Mouse (Mus musculus): ENCODE results near the gene Zg16.
"Not testable (repeated sequence)": the region's sequence is repeated elsewhere in the genome, so short reads cannot be mapped to it uniquely, and the experiment has no call there.

Zg16 gene

DNA sequence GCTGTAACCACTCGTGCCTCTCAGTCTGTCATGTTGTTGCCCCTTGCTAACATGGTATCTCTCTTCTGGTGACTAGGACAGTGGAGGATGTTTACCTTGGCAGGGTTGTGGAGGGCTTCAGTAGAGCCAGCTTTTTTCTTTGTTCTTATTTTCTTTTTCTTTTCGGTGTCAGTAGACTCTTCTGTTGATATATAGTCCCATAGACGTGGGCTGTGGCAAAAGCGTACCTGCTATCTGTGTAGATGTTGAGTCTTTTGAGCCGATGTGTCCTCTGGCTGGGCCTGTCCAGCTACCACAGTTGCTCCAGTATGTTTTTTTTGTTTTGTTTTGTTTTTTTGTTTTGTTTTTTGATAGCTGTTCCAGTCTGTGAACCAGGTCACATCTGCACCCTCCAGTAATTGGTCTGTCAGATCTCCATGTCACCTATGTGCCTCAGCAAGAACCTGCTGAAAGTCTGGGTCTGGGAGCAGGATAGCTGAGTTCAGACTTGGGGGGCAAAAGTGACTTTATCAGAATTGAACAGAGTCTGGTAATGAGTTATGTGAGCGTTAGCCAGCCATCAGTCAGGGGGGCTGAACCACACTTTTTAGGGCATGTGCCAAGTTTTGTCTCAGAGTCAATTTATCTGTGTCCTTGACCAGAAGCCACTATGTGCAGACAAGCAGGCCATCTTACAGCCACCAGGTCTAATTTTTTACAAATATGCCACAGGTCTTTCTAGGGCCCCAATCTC lies at the start of gene Zg16:
TSS of gene Zg16 (minus strand) at position 51 of the 733 bp plus-strand sequence.
- DNase-seq, result not testable (repeated sequence)

DNA sequence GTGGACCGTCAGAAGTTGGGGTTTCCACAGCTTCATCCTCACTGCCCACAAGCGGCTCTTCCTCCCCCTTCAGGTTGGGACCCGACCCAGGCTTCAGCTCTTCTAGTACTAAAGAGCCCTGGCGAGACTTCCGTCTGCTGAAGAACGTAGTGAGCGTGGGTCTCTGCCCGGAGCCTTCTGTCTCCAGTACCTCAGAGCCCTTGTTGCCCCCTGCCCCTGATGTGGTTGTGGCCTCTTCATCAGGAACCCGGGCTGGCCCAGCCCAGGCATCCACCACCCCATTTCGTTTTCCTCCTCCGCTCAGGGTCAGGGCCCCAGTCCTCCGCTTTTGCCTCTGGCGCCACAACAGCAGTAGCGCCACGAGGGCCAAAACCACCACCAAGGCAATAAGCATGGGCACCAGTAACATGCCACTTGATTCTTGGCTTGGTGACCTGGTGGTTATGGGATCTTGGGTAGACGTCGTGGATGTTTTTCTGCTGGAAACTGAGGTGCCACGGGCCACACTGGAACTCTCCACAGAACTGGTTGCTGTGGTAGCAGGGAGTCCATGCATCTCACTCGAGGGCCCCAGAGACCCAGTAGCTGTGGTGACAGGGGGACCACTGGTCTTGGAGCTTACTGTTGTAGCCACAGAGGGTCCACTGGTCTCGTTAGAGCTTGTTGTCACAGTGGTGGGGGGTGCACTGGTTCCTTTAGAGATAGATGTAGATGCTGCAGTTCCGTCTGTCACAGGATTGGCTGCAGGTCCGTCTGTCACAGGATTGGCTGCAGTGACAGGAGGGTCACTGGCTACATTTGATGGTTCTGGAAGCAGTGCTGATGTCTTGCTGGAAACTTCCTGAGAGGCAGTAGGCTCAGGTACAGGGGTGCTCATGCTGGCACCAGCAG lies 49.3 kb upstream of the Zg16 start:
- DNase-seq, result no peak

DNA sequence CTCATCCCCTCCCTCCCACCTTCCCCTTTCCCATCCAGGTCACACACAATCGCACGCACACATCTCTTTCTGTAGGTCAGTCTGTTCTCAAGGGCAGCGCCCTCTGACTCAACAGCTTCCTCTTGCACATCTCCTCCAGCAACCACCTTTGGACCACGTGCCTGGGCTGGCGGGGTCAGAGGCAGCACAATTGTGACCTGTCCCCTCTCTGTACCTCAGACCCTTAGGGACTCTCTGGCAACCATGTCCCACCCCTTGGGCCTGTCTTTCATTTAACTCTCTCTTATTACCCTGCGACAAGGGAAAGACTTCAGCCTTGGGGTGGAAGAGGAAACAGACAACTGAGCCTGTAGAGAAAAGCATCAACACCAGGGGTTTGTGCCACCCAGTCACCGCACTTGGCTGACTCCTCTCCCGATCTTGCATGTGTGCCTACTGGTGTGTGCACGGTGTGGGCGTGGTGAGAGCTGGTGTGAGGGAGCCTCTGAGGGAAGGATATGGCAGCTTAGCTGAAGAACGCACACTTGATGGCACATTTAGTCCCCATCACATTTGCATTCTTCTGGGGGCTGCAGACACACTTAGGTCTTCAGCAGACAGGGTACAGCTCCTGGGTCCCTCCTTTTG lies 47.8 kb upstream of the Zg16 start:
- DNase-seq, result peak; percentile 36

DNA sequence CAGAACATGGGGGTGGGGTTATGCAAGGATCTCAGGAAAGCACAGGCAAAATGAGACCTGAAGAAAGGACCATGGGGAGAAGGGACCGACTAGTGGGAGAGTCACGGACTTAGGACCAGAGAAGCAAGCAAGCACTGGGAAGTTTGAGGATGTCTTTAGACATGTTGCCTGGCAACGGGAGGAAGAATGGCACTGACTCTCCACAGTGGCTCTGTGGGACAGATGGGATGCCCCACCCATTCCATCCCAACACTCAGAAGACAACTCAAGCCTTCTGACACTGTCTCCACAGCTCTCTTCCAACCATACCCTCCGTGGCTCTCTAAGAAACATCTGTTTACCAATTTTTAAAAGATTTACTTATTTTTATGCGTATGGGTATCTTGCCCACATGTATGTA lies 46.0 kb upstream of the Zg16 start:
- DNase-seq, result no peak

DNA sequence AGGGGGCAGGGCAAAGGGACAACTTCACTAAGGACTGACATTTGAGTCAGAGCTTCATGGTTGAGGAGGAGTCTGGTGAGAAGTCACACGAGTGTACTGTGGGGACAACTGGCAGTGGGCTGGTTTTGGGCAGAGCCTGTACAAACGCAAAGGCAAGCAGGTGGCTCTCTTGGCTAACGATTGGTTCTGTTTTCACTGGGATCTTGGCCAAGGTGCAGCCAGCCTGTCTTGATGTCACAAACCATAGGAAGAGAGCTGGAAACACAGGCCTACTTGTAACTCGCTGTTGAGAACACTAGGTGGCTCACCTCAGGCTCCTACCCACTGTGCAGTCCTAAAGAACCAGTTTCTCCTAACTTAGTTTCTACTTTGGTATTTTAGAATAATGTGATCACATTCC lies 42.5 kb upstream of the Zg16 start:
- no peak for DNase-seq

DNA sequence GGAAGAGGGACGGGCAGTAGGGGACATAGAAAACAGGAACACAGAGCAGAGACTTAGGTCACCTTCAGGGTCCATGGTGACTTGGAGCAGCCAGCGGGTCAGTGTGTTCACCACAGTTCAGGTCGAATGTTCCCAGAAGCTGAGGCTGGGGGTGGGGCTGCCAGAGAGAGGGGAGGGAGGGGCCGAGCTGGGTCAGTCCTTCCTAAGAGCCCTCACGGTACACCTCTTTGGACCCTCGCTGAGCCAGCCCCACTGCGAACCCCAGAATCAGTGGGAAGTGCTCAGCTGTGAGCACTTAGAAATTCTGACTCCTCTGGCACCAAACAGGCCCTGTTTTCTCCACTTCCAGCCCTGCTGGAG lies 34.8 kb upstream of the Zg16 start, which contains the start of gene Qprt:
TSS of gene Qprt (minus strand) at position 316 of the 360 bp plus-strand sequence.
- peak; percentile 49 for DNase-seq

DNA sequence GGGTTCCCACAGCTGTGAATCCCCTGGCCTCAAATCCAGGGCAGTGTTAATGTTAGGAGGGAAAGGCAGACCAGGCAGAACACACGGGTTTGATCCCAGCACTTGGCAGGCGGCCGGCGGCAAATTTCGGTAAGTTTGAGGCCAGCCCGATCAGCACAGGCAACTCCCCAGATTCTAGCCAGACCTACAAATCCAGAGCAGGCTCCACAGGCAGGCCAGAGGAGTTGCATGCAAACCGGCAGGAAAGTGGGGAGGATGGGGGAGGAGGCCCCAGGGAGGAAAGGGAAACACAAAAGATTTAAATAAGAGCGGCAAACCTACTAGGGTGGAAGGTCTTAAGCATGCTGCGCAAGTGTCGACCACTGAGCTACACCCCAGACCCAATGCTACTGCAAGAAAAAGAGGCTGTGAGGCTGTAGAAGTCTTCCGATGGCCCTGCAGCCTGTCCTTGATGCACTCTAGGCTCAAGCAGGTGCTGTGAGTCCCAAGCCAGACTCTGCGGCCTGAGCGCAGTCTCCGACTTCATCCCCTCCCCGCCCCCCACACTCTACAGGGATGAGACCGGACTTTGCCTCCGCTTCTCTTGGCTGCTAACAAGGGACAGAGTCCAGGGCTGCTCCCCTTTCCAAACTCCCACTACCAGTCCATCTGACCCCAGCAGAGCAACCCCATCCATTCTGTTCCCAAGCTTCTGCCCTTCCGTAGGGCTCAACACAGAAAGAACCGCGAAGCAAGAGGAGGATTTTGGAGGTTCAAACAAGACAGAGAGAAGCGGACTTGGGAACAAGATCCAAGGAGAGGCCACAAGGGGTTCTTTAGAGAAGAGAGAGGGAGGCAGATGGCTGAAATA lies 34.2 kb upstream of the Zg16 start:
- DNase-seq, result peak; percentile 59

DNA sequence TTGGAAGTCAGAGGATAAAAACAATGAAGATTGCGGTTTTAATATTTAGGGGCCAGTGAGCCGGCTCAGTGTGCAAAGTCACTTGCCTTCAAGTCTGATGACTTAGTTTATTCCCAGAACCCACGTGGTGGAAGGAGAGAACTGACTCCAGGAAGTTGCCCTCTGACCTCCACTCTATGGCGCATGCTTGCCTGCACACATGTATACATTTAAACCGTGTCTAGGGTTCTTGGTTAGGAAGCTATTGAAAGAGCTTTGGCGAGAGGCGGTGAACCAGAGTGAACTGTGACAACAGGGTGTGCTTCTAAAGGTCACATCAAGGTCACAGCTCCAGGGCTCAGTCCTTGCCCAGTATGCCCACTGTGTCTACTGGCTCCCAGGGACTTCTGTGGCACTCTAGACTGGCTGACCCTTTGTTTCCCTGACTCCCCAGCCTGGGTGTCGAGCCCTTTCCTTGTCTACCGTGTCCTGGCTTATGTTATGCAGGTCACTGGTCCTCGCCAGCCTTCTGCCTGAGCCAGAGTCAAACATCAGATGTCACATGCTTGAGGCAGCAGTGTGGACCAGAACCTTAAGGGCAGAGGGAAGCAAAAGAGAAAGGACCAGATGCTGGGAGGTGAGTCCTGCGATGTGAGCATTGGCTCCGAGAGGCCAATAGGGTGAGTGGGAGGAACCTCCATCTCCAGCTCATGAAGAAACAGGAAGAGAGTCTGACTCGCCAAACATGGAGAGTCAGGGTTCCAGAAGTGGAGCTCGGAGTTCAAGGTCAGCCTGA lies 31.7 kb upstream of the Zg16 start:
- DNase-seq, result no peak

DNA sequence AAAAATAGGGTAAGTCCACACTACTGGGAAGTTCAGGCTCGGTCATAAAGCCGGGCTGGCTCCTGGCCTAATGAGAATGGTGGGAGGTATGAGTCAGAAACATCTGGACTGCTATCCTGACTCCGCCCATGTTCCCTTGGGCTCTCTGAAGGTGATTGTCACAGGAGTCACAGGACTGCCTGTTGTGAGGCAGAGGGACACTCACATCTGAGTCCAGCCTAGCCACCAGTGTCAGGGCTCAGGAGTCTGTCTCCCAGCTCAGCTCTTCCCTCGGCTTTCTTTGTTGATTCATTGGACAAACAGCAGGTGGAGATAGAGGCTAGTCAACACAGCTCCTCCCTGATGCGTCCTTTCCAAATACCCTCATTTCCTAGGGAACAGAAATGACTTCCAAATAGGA lies 30.8 kb upstream of the Zg16 start:
- no peak for DNase-seq

DNA sequence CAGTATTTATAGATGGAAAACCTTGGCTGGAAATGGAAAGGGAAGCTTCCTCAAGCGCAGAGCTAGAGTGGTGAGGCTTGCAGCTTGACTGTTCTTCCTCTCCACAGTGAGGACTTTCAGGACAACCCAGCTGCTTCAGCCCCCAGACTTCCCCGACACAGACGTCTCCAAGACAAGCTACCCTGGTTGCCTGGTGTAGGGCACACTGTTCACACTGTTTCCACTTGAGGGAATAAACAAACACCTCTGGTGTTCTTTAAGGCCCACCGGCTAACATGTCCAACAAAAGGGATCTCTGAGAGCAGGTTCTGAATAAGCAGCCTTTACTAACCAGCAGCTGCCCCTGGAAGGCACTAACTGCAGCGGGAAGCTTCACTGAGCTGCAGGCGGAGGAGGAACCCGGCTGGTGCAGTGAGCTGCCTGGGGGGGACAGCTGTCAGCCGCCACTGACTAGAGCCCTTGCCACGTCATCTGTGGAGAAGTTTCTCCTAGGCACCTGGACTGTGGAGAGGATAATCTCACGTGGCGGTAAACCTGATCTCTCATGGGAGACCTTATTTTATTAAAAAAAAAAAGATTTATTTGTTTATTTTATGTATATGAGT lies 29.3 kb upstream of the Zg16 start:
- no peak for DNase-seq

DNA sequence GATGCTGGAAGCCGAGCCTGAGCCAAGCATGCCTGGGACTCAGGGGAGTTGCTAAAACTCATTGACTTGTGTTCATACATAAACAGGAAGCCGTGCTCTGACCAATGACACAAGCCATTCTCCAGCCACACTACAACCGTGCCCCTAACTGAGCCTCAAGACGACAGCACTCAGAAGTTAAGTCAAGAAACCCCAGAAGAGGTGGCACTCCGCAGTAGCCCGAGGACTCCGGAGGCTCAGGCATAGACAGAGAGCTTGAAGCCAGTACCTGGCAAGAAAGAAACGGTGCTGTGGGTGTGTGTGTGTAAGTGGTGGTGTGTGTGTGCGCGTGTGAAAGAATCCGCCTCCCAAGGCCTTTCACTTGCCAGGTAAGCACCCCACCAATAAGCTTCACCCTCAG lies 27.8 kb upstream of the Zg16 start:
- DNase-seq, result no peak

DNA sequence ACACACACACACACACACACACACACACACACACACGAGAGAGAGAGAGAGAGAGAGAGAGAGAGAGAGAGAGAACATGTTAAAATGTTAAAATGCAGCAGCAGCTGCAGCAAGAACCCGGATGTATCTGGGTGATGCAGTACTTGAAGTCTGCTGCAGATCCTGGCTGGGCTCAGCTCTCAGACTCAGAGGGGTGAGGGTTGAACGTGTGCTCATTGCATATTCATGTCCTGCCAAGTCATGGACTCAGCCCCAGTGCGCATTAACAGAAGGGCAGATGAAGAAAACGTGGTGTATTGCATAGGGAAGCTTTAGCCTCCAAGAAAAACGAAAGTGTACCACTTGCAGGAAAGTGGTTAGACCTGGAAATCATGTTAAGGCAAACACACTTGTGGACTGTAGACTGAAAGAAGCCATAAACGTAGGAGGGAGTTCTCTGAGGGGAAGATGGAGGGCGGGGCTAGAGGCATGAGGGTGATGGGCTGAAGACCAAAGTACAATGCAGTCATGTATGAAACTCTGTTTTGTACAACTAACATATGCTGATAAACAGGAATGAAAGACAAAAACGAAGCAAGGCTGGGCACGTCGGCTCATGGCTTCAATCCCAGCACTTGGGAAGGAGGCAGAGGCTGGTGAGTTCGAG lies 26.6 kb upstream of the Zg16 start:
- DNase-seq, result no peak

DNA sequence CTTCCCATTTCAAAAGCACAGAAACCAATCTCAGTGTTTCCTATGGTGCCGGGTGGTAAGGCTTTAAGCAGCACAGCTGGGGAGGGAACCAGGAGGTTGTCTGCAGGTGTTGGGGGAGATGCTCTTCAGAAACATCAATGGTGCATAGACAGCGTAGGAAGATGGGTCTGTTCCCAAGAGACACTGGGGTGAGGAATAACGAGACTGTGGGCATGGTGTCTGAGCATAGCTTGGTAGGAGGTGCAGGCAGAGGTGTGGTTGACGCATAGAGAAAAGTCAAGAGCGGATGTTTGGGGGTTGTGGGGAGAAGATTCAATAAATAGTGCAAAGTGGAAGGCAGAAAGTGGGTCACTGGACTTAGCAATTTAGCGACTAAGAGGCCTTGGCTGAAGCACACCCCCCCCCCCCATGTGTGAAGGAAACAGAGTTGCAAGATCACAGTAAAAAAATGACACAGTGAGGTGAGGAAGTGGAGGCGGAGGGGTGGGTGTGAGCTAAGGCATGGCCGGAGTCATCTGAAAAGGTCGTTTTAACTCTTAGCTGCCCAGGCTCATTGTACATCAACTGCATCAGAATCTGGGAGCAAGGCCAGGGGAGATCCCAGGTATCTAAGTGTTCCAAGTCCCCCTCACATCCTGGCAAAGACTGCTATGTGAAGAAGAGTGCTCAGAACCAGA lies 25.9 kb upstream of the Zg16 start:
- DNase-seq, result no peak

DNA sequence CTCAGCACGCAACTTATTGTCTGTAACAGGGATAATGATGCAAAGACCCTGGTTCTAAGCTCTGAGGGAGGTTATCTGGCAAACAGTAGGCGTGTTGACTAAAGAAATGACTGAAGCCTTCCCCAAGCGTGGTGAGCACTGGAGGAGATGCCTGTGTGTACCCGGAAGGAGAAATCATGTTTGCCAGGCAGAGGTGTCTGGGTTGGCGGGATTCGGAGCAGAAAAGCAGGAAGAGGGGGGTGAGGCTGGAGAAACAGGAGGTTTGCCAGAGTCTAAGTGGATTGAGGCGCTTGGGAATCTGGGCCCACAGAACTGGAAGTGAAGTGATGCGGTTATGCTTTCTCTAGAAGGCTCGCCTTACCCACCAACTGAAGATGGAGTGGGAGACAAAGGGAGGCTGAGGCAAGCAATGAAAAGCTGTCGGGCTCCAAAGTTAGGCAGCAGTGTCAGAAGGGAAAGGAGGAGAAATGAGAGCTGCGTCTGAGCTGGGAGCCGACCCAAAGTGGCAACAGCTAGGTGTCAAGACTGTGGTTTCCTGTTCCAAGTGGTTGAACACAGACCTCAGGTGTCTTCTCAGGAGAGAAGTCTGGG lies 25.2 kb upstream of the Zg16 start:
- DNase-seq, result no peak

DNA sequence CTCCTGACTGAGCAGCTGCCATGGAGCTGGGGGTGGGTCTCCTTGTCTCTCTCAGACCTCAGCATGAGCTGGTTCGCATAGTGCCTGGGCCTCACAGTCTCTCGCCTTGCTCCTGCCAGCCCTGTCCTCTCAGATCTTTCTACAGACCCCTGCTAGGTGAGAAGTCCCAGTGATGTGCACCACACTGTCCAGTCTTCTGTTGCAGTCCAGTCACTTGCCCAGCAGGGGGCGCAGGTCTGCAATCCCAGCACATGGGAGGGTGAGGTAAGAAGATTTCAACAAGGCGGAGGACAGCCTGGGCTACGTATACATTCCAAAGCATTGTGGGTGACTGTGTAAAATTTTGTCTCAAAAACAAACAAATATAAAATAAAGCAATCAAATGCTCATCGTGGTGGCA lies 24.3 kb upstream of the Zg16 start:
- DNase-seq, result peak; percentile 84

DNA sequence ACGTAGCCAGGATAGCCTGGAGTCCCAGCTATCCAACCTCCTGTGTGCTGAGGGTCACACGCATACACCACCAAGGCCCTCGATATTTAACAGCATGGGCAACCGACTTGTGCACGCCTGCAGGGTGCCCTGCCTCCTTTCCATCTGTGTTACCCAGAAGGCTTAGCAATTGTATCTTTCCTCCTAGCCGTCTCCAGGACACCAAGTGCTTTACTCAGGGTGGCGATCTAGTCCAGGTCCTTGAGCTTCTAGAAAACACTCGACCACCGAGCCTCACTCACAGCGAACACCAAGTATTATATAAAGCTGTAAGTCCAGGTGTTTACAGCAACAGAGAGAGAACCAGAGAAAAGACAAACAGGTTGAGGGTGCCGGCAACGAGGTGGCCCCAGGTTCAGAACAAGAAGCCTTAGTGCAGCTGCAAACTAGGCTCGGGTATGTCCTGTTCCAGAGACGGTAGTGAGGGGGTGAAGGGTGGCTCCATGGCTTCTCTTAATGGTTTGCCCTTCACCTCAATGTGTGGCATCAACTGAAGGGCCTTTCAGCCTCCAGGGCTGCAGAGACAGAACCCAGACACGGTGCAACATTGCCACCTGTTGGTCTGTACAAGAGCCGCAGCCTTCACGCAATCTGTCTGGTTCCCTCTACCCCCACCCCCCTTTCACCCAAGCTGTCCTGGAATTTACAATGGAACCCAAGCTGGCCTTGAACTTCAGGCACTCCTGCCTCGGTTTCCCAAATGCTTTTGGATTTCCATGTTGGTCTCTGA lies 23.3 kb upstream of the Zg16 start:
- DNase-seq, result peak; percentile 69

DNA sequence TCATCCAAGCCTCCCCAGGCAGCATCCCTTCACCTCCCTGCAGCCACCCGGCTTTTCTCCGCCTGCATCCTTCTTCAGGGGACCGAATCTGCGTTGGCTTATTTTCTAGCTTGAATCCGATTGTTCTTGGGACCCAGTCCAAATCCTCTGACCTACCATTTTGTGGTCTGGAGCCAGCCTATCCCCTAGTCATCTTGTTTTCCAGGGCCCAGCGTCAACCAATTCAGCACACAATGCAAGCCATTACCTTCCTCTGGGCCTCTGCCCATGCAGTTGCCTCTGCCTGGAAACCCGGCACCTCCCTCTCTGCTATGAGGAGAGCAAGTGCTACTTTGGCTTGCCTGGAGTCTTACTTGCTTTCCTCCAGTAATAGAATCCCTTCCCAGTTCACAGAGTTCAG lies 18.4 kb upstream of the Zg16 start:
- DNase-seq, result no peak

DNA sequence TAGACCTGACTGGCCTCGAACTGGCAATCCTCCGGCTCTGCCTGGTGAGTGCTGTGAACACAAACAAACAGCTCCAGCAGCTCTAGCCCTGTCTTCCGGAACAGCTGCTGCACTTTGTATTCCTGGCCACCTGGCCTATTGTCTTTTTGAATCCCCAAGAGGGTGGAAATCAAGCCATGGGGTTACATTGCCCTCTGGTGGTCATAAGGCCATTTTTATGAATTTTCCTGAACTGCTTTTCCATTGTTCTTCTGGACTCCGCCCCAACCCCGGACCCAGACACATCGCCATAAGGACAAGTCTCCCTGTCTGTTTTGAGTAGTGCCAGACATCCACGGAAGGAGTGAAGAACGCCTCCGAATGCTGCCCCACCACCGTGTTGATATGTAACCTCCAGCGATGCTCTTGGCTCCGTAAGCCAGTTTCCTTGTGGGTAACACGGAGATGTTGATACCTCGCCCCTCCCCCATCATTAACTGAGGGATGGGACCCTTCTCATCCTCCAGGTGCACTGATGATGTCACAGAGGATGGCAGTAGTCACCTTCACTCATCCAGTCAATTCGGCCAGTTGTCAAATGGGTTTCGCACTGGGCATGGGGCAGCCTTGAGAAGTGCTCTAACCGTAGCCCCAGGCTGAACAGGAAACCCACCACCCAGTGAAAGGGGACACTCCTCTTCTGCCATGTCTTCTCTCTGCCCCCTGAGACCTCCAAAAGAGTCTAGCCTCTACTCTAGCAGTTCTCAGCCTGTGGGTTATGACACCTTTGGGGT lies 17.6 kb upstream of the Zg16 start:
- peak; percentile 61 for DNase-seq
